Mouse (Mus musculus) neural tube, embryonic 14.5 days (tissue): ENCODE data around the gene Dok1. TPM values are rescaled to one million over a fixed set of nuclear protein-coding genes. Genes with fewer than 3 reads are reported as not detected.

Experiments
- ATAC-seq: fragments of 200-750 bp; cut with Nextera tagmentation; 2 replicates; pipeline ENCODE4 v1.8.0; 2017; ENCODE audit warnings: low read depth, mild to moderate bottlenecking, moderate TSS enrichment, moderate library complexity
- H3K27ac ChIP-seq: fragments of 300-500 bp; sonication (generic); 2 replicates; pipeline ENCODE4 v1.5.1; 2014; ENCODE audit warnings: low read depth, mild to moderate bottlenecking, control low read depth, low read length, moderate library complexity, mixed read lengths
- H3K27me3 ChIP-seq: fragments of 300-500 bp; sonication (generic); 2 replicates; pipeline ENCODE4 v1.6.1; 2014; ENCODE audit warnings: low read length; ENCODE audit not compliant: control insufficient read depth, insufficient read depth
- H3K36me3 ChIP-seq: fragments of 300-500 bp; sonication (generic); 2 replicates; pipeline ENCODE4 v1.6.1; 2014; ENCODE audit warnings: low read length, mixed read lengths; ENCODE audit not compliant: control insufficient read depth, insufficient read depth
- H3K4me1 ChIP-seq: fragments of 300-500 bp; sonication (generic); 2 replicates; pipeline ENCODE4 v1.6.1; 2014; ENCODE audit warnings: low read length; ENCODE audit not compliant: control insufficient read depth, insufficient read depth
- H3K4me2 ChIP-seq: fragments of 300-500 bp; sonication (generic); 2 replicates; pipeline ENCODE4 v1.6.1; 2014; ENCODE audit warnings: mild to moderate bottlenecking, low read depth, low read length, control low read depth
- H3K4me3 ChIP-seq: fragments of 300-500 bp; sonication (generic); 2 replicates; pipeline ENCODE4 v1.5.1; 2014; ENCODE audit warnings: low read depth, low read length, control low read depth, mixed read lengths
- H3K9ac ChIP-seq: fragments of 300-500 bp; sonication (generic); replicated peaks from 2 replicates; pipeline ENCODE4 v1.6.1; 2014; ENCODE audit warnings: low read depth, mild to moderate bottlenecking, control low read depth, low read length, mixed read lengths
- H3K9me3 ChIP-seq: fragments of 300-500 bp; sonication (generic); 2 replicates; pipeline ENCODE4 v1.6.1; 2016; ENCODE audit warnings: low read length; ENCODE audit not compliant: control insufficient read depth
- WGBS: fragments of 180-500 bp; shearing (Covaris S2); extraction: QIAGEN DNeasy Blood & Tissue Kit; methylation state at CpG from one replicate; pipeline ENCODE4 v1.1.7; 2014; 5-methylcytosine and 5-hydroxymethylcytosine counted together
- polyA plus RNA-seq: library from polyadenylated mRNA; unstranded; fragments of >200 nt; fragmentation: Nextera tagmentation; extraction: Ambion mirVana; gene quantifications from 2 replicates; pipeline ENCODE4 v1.2.1, GENCODE M21; 2014

Dok1 gene
- polyA plus RNA-seq, 1 experiment from 2014 or later, result 1.0 TPM

DNA sequence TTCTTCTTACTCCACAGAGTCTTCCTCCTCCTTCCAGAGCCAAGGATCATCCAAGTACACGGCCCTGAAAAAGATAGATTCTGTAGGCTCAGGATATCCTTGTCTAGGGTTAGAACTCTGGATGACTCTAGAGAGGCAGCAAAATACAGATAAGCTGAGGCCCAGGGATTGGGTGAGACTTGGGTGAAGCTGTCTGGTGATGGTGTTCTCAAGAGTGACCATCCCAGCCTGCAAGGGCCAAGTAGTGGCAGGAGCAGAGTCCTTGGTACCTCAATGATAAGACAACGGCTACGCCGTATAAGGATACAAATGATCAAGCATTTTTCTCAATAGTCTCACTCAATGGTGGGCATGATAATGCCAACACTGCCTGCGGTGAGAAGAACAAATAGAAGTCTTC lies 29.4 kb downstream of the Dok1 start:
- Histone ChIP-seq H3K27me3 (no peaks in the 10 kb centered on the region), H3K36me3 (no peaks in the 10 kb centered on the region), H3K4me2 (no peak overlapping the region), H3K9ac (no peak overlapping the region), H3K4me1 (no peaks in the 10 kb centered on the region), H3K27ac (no peak overlapping the region), H3K9me3 (no peaks in the 10 kb centered on the region), H3K4me3 (no peak overlapping the region)
- no peak for ATAC-seq
- WGBS, result 91% methylated on average over 5 of the region's 5 CpGs

DNA sequence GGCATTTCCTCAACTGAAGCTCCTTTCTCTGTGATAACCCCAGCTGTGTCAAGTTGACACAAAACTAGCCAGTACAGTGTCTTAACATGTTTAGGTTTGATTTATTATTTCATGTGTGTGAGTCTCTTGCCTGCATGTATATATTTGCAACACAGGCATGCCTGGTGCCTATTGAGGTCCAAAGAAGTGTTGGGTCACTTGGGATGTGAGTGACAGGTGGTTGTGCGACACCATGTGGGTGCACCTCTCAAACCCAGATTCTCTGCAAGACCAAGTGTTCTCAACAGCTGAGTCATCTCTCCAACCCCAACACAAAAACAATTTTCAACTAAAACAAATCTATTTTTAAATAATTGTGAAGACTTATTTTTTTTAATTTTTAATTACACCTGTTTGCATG lies 30.2 kb downstream of the Dok1 start:
- Histone ChIP-seq H3K27me3 (no peaks in the 10 kb centered on the region), H3K27ac (no peak overlapping the region), H3K9ac (no peak overlapping the region), H3K4me1 (no peaks in the 10 kb centered on the region), H3K9me3 (no peaks in the 10 kb centered on the region), H3K36me3 (no peaks in the 10 kb centered on the region), H3K4me3 (no peak overlapping the region), H3K4me2 (no peak overlapping the region)
- 97% methylated on average over 1 of the region's 1 CpGs for WGBS
- no peak for ATAC-seq

DNA sequence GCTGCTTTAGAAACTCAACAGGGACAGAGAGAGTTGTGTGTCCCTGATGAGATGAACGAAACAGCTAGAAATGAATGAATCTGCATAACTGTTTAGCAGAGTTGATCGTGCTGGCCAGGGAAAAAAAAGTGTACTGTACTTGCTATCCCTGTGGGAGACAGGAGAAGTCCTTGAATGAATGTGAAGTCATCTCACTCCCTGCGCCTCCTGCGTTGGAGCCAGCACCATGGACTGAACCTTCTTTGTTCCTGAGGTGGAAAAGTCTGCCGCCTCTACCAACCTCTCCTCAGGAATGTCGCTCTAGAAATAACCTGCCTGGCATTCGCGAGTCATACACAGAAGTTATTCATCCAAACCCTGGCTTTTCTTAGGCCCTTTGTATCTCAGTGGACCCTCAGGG lies 33.3 kb downstream of the Dok1 start:
- Histone ChIP-seq H3K27me3 (no peaks in the 10 kb centered on the region), H3K4me2 (no peak overlapping the region), H3K36me3 (no peaks in the 10 kb centered on the region), H3K27ac (no peak overlapping the region), H3K4me1 (no peaks in the 10 kb centered on the region), H3K9me3 (no peaks in the 10 kb centered on the region), H3K4me3 (no peak overlapping the region), H3K9ac (no peak overlapping the region)
- 74% methylated on average over 8 of the region's 8 CpGs for WGBS
- no peak for ATAC-seq

DNA sequence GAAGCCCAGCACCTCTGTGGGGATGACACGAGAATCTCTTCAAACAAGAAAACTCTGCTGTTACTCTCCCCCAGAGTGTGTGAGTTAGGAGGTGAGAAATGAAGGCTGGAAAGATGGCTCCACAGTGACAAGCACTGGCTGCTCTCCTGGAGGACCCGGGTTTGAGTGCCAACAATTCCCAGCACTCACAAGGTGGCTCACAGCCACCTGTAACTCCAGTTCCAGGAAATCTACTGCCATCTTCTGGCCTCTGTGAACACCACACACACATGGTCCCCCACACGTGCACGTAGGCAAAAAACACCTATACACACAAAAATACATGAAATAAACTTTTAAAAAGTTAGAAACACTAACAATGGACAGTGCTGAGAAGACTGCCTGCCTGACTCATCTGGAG lies 34.9 kb downstream of the Dok1 start:
- Histone ChIP-seq H3K4me1 (no peaks in the 10 kb centered on the region), H3K9me3 (no peaks in the 10 kb centered on the region), H3K36me3 (no peaks in the 10 kb centered on the region), H3K27me3 (no peaks in the 10 kb centered on the region), H3K27ac (no peak overlapping the region), H3K4me3 (no peak overlapping the region), H3K4me2 (no peak overlapping the region), H3K9ac (no peak overlapping the region)
- no peak for ATAC-seq
- WGBS, result 71% methylated on average over 4 of the region's 4 CpGs

DNA sequence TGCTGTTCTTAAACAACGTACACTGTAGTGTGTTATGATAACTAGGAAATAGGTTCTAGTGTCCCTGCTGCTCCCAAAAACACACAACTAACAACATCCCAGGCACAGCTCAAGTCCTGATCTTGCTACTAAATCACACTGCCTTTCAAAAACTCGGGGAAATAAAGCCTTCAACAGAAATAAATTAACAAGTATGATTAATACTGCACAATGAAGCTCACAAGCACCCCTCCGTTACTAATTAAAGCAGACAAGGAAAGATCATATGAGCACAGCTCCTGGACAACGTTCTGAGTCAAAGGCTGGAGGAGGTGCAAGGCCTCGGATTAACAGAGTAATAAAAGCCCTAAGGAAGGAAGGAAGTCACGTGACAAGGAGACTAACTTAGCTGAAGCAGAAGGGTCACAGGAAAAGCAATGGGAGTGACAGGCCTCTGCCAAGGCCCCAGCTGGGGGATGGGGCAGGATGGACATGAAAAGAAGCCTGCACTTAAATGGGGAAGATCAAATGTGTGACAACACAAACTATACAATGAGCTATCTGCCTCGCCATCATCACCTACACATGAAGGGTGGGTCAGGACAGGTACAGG lies 35.7 kb downstream of the Dok1 start:
- Histone ChIP-seq H3K4me1 (no peaks in the 10 kb centered on the region), H3K27ac (no peak overlapping the region), H3K9ac (no peak overlapping the region), H3K4me2 (no peak overlapping the region; the same call in 1 of the 2 replicates), H3K36me3 (no peaks in the 10 kb centered on the region), H3K27me3 (no peaks in the 10 kb centered on the region), H3K9me3 (no peaks in the 10 kb centered on the region), H3K4me3 (no peak overlapping the region)
- no peak for ATAC-seq
- WGBS, result 45% methylated on average over 7 of the region's 7 CpGs

DNA sequence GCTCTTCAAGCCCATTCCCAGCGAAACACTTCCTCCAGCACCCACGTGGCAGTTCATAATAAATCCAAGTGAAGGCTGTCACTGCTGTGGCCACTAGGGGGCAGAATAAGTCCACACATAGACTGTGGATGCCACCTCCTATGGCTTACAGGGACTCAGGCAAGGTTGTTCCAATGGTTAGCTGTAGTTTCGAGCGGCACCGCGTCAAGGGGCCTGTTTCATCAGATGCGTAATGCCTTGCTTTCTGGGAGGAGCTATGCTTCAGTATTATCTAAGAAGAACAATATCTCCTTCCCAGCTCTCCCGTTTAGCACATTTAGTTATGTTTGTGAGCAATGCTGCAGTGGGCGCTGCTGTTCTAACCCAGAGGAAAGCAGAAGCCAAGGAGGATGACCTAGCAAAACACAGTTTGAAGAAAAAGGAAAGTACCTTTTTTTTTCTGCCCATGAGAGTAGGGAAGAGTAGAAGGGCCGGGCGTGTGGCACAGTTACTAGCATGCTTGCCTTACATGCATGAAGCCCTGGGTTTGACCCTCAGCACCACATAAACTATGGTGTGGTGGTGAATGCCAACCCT lies 36.4 kb downstream of the Dok1 start:
- Histone ChIP-seq H3K36me3 (no peaks in the 10 kb centered on the region), H3K9ac (no peak overlapping the region), H3K4me1 (no peaks in the 10 kb centered on the region), H3K4me3 (no peak overlapping the region), H3K9me3 (no peaks in the 10 kb centered on the region), H3K27ac (no peak overlapping the region), H3K27me3 (no peaks in the 10 kb centered on the region), H3K4me2 (peak overlapping the region; percentile 31; the same call in 1 of the 2 replicates)
- WGBS, result 13% methylated on average over 11 of the region's 11 CpGs
- ATAC-seq, result peak; percentile 98

DNA sequence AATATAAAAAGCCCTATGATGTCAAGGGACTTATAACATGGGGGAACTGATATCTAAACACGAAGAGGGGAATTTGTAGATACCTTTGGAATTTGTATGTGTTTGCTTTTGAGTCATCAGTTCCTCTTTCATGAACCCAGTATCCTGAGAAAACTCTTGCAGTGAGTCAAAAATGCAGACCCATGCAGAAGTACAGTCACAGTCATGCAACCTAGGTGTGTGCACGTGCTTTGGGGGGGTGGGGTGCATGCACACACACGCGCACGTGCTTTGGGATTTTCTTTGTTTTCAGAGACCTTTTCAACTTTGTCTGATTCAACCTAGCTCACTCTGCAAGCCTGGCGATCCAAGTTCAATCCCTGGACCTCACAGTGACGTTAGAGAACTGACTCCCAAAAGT lies 38.9 kb downstream of the Dok1 start:
- Histone ChIP-seq H3K9ac (no peak overlapping the region), H3K27ac (no peak overlapping the region), H3K4me2 (no peak overlapping the region), H3K9me3 (no peaks in the 10 kb centered on the region), H3K4me1 (no peaks in the 10 kb centered on the region), H3K4me3 (no peak overlapping the region), H3K36me3 (no peaks in the 10 kb centered on the region), H3K27me3 (no peaks in the 10 kb centered on the region)
- no peak for ATAC-seq
- 72% methylated on average over 7 of the region's 7 CpGs for WGBS

DNA sequence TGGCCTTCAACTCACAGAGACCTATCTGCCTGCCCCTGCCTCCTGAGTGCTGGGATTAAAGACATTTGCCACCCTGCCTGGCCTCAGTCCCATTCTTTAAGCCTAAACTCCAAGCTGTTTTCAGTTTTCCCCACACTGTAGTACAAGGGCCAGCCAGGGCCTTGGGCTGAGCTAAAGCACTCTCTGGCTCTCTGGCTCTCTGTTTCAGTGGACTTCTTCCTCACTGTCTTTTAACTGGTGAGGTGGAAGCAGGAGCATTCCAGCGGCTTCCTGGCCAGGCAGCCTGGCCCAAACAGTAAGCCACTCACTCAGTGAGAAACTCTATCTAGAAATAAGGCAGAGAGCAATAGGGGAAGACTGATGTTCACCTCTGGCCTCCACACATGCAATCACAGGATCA lies 39.6 kb downstream of the Dok1 start:
- no peak overlapping the region for H3K27ac ChIP-seq
- no peaks in the 10 kb centered on the region for H3K27me3 ChIP-seq
- H3K9me3 ChIP-seq, result no peaks in the 10 kb centered on the region
- 37% methylated on average over 1 of the region's 1 CpGs for WGBS
- H3K4me3 ChIP-seq, result no peak overlapping the region
- no peaks in the 10 kb centered on the region for H3K4me1 ChIP-seq
- no peak overlapping the region for H3K4me2 ChIP-seq
- ATAC-seq, result no peak
- H3K9ac ChIP-seq, result no peak overlapping the region
- no peaks in the 10 kb centered on the region for H3K36me3 ChIP-seq

DNA sequence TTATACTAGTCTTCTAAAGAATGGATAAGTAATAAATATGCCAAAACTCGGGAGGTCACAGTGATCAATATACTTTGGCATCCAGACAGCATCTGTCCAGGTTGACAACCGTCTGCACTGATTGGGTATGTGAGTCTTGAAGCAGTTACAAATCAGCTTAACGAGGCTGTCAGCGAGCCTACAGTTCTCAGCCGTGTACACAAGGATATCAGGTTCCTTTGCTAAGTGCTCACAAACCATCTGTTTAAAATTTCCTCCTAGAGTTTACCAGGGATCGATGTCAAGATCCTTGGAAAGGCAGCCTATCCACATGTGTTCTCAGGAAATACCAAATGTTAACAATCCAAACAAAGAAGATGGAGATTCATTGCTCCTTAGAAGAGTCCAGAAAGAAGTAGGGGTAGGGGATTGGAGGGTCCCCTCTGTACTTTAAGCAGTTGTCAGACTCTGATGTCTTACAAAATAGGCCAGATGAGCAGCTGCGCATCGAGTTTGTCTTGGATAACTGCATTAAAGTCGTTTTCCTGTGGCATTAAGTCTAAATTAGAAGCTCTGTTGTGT lies 45.8 kb downstream of the Dok1 start:
- ATAC-seq, result peak; percentile 46; the same call in 1 of the 2 replicates
- 49% methylated on average over 9 of the region's 9 CpGs for WGBS
- H3K27me3 ChIP-seq, result no peaks in the 10 kb centered on the region
- no peak overlapping the region for H3K9ac ChIP-seq
- H3K9me3 ChIP-seq, result no peaks in the 10 kb centered on the region
- H3K4me3 ChIP-seq, result no peak overlapping the region
- H3K4me2 ChIP-seq, result no peak overlapping the region
- H3K36me3 ChIP-seq, result no peaks in the 10 kb centered on the region
- no peaks in the 10 kb centered on the region for H3K4me1 ChIP-seq
- no peak overlapping the region for H3K27ac ChIP-seq
